Mouse (Mus musculus) testis, postnatal 10 days (tissue): ENCODE results near the gene Tnpo3.
A peak's percentile ranks its signal among the peaks of the same experiment; 100 is the strongest.

Experiments used
- DNase-seq: peaks from one replicate; pipeline ENCODE4 v3.0.0; 2021; ENCODE audit warnings: low spot score

Tnpo3 gene

DNA sequence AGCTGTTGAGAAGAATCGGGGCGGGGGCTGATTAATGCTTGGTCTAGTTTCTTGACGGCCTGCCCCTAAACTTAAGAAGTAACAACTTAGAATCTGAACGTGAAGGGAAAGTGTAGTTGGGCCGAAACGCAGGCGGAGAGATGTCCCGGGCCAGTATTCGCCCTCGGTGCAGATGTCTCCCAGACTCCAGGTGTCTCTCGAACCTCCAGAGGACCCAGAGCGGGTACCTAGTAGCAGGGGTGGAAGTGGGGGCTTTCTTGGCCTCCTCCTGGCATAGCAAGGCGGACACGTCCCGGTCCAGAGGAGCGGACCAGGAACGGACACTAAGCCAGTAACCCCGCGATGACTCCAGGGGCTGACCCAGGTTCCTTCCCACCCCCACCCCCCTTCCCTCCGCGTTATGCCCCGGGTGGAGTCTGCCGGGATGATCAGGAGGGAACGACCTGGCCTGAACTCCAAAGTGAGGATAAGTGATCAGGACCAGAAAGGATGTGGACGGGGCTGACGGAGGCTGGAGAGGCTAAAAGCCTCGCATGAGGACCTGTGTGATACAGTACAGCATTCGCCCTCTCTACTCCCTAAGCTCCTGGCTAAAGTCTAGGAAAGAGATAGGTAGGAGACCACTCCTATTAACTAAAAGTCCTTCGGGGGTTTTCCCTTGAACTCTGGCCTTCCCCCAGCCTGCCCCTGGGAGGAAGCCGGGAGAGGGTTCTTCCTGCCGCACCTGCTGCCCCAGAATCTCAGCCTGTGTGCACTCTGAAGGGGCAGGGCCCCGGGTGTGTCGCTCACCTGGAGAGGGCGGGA, 82.1 kb downstream of the Tnpo3 start:
- no peak for DNase-seq

DNA sequence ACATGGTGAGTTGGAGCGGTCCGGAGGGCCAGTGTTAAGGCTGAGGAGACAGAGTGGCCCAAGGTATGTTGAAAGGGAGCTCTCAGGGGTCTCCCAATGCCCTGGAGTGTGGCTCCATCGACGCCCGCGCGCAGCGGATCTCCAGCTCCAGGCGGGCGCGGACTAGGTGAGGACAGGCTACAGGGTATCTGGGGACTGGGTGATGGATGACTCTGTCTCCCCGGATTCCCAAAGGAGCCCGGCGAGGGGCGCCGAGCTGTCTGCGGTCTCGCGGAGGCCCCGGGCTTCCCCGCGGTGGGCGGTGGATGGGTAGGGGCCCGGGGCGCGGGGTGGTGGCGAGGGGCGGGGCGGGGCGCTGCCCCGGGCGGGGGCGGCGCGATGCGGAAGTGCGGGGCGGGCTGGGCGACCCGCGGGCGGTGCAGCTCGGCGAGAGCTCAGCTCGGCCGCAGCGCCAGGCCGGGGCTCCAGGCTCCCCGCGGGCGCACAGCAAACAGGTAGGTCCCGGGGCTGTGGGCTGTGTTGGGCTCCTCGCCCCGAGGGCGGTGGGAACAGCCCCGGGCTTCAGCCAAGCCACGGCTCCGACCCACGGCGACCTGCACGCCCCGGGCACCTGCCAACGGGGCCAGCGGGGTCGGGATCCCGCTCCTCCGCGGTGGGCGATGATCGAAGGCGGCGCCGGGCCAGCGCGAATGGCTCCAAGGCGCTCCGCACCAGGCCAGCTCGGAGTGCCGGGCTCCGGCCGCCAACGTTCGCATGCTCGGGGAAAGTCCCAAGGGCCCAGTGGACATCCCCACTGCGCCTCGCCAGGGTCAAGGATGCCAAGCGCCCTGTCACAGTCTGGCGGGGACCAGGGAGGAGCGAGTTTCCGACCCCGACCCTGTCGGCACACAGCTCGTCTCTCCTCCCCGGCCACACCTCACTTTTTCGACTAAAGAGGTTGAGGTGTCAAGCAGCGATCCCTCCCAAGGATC, 83.1 kb downstream of the Tnpo3 start, which contains the start of gene Irf5:
TSS of gene Irf5 (plus strand) at position 345 of the 971 bp plus-strand sequence.
- no peak for DNase-seq

DNA sequence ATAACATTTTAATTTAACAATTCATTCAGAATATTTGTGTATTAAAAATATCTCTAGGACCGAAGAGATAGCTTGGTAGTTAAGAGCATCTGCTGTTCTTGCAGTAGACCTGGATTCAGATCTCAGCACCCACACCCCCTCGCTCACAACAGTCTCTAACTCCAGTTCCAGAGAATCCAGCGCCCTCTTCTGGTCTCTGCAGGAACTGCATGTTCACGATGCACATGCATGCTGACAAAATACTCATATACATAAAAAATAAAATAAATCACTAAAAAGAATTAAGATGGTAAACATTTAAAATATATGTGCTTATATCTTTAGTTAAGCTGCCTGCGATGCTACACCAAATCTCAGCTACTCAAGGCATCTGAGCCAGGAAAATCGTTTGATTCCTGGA, 84.4 kb downstream of the Tnpo3 start:
- no peak for DNase-seq

DNA sequence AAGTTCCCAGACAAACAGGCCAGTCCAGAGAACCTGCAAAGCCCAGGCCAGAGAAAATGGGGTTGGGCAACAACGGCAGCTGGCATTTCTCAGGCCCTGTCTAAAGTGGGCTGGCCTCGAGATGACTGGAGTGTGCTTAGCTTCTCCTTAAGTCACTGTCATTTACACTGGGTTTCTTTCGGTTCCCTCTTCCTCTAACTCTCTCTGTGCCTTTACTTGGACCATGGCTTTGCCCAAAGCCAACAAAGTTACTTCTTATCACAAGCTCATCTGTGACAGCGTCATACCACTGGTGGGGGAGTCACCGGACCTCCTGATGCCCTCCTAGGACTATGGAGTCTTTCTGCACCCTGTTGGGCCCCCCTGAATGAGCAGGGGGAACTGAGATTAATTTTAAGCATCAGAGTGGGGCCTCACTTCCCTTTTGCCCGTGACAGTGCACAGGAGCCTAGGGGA, 85.6 kb downstream of the Tnpo3 start:
- no peak for DNase-seq

DNA sequence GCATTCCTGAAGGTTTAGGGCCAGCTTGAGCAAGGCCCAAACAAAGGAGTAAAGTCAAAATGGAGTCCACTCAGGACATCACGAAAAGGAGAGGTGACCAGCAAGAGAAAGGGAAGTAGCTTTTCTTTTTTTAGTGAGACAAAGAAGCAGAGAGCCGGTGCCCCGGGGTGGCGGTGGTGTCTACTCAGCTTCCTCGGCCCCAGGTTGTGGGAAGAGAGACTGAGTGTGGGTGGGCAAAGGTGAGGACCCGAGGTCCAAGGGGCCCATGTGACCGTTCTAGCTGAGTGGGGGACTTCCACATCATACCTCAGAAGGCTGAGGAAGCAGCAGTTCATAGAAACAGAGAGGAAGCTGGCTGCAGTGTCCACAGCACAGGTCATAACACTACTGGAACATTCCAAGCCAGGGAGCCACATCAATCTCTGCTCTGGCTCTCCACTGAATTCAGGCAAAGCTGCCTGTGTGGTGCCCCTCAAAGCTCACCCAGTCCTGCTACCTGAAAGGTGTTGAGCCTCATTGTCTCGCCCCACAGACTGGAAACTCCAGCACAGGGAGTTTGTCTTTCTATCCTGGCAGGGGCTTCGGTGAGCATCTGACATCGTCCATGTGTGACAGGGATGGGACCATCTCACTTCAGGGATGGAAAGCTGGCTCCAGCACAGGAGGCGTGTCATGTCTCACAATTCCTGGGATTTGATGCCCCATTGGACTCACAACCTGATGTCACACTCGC, 86.2 kb downstream of the Tnpo3 start:
- DNase-seq, result no peak

DNA sequence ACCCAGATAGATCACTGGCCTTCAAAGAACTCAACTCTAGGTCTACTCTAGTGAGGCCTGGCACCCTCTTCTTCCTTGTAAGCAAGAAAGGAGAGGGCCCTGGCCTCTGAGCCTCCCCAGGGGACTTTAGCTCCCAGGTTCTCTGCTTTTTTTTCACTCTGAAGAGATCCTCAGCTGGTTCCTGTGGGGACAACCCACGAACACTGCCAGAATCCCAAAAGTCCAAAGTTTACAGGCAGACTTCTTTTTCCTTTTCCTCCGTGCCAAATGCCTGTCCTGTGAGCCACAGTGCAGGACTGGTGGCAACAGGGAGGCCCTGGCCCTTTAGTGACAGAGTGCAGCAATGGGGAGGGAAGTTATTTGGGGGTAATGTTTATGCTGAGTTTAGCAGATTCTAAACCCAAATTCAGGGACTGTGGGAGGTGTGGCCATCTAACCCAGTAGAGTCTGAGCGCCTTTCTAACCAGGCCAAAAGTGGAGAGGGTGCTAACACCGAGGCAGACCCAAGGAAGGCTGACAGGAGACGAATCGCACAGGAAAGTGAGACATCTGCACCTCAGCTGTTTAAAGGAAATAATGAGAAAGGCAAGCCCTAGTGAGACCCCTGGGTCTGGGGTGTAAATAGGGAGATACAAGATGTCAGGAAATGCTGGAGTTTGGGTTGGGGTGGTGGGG, 86.9 kb downstream of the Tnpo3 start:
- DNase-seq, result no peak

DNA sequence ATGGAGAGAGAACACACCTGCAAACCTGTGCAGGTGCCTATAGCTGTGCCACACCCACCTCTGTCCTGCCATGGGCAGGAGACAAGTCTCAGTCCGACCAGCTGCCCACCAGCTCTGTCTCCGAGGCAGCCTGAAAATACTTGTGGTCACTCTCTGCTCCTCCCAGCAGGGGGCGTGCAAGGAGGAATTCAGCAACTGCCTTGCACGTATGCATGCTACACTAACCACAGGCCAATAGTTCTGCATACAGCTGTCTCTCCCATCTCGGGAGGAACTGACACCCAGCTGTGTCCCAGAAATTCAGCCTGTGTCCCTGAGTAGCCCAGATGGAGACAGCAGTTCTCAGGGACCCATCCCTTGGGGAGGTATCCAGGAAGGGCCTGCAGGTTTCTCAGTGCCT, 92.5 kb downstream of the Tnpo3 start:
- peak; percentile 87 for DNase-seq

GRCm38 (mm10) chr6:29513284-29513683, 96.4 kb downstream of the Tnpo3 start:
- DNase-seq, result no peak

GRCm38 (mm10) chr6:29509086-29509485, 100.6 kb downstream of the Tnpo3 start:
- DNase-seq, result no peak

DNA sequence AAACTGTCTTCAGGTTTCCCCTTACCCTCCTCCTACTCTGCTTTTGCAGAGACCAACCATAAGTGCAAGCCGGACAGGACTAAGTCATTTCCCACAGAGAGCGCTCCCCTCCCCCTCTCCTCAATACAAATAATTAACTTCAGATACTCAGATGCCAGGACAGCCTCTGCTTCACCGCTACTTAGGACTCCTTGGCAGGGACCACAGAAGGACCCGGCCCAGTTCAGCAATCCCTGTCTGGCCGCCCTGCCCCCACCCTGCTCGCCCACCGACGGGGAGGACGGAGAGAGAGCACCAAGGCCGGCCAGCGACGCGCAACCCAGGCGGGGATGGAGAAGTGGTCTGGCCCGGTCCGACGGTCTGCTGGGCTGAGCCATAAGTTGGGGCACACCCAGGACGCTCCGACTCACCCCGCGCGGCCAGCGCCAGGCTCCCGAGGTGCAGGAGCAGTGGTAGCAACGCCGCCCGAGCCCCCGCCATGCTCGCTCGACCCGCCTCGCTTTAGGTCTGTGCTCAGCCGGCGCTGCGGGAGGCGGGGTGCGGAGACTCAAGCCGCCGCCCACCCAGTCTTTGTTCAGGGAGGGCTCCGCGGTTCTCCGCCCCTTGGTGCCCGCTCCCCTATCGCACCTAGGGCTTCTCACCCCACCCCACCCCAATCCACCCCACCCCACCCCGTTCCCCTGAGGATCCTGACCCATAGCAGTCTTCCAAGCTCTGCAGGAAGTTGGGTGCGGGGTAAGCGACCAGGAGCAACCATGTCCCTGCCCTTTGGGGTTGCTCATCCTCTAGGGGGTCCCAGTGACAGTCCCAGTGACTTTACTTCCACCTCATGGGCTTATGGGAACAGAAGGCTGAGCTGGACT, 102.0 kb downstream of the Tnpo3 start, which contains the start of gene Kcp:
TSS of gene Kcp (minus strand) at position 506 of the 863 bp plus-strand sequence.
- DNase-seq, result peak; percentile 73

DNA sequence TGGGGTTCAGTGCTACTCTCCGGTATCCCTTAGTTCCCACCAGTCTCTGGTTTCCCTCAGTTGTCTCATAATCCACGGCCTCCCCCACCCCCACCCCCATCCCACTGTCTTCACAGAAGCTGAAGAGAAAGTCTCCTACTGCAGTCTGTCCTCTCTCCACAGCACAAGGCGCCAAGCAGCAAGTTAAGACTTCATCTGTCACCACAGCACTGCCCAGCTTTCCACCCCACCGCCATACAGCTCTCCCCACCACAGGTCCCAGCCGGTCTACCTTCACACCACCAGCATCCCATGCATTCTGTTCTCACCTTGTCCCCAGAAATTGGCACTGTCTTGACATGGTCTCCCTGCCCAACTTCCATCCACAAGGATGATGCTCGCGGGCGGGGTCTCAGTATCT, 102.9 kb downstream of the Tnpo3 start:
- no peak for DNase-seq

DNA sequence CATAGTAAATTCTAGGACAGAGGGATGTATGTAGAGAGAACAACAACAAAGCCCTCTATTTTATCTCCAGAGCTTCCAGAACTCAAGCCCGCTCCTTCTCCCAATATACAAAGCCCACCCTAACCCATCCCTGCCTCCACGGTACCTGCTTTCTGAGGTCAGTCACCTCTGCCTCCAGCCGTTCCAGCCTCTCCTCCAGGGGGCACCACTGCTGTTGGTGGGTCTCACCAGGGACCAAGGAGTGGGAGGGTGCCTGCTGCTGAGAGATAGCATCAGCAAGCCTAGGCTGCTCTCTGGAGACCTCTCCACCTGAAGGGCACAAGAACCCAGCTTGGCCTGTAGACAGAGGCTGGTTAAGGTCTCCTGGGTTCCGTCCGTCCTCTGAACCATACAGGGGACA, 104.2 kb downstream of the Tnpo3 start:
- DNase-seq, result no peak

GRCm38 (mm10) chr6:29501599-29501998, 108.1 kb downstream of the Tnpo3 start:
- DNase-seq, result no peak

DNA sequence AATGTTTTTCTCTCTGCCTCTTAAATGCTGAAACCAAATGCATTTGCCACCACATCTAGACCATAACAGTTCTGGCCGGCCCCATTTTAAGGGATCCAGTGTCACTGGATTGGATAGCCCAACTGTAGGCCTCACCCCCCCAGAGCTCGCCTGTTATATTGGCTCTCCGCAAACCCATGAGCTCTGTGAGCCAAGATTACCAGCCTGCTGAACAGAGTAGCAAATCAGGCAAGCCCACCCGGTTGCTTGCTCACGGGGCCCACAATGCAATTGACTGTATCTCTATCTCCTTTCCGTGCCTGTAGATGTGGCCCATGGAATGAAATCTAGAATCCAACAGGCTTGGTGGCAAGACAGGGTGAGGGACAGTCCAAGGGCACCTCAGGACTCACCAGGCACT, 108.9 kb downstream of the Tnpo3 start:
- no peak for DNase-seq

DNA sequence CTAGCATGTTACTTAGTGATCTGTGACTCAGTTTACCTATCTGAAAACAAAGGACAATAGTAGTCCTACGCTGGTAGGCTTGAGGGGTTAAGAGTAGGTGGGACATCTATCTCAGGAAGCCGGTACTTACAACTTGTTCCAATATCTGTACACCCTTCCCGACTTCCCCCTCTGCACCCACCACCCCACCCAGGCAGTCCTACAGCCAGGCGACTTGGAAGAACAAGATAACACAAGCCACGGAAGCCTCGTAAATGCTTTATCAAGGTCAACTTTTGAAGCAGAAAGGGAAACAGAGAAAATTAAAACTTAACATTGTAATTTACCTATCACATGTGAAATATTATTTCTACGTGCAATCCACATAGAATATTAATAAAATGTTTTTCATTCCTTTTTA, 109.5 kb downstream of the Tnpo3 start:
- DNase-seq, result no peak

- no peak for DNase-seq
These were observed 111.9 kb downstream of the Tnpo3 start for GRCm38 (mm10) chr6:29497791-29498190.

DNA sequence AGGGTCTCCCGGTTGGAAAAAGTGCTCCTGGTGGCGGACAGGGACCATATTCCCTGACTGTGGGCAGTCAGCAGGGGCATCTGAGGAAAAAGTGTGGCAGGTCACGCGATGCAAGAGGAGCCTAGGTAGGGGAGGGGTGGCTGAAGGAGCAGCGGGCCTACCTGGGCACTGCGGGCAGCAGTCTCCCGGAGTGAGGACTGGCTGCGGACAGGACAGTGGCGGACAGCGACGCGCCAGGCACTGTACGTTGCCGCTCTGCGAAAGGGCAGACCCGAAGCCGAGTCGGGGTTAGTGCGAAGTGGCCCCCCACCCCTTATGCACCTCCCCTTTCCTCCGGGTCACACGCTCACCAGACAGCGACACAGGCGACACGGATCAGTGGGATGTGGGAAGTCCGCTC, 113.4 kb downstream of the Tnpo3 start:
- no peak for DNase-seq

GRCm38 (mm10) chr6:29494101-29494500, 115.6 kb downstream of the Tnpo3 start:
- peak; percentile 85 for DNase-seq
